Comparison of ENCODE assay signal across 12 mouse cellular contexts in the genomic region with DNA sequence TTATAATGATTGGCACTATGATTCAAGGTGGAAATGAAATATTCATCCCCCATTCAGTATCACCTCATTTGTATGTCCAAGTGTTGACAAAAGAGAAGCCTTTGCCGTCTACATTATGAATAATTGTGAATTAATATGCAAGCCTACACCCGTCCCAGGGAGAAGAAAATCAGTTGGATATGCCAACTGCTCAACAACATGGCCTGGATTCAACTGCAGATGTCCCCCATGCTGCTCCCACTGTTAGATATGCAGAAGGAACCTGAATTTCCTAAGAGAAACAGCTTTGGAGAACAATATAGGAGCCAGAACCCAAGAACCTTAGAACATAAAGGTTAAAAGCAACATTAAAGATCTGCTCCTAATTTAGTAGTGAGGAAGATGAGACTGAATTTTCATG.
"Had no signal": no experiment of that assay in that cellular context is flagged by ENCODE, and none has a peak within 500 bp of the region (broad histone marks: within the 10 kb centered on the region; RNA-seq: fewer than 3 reads in every experiment).

No protein-coding gene starts in this region.

- H3K9ac ChIP-seq: liver, embryonic 15.5 days; midbrain, embryonic 13.5 days had no signal

- H3K27me3 ChIP-seq: liver, embryonic 15.5 days; midbrain, embryonic 13.5 days had no signal

- H3K27ac ChIP-seq: left cerebral cortex, adult 2 months; limb, embryonic 10.5 days; liver, embryonic 15.5 days; midbrain, embryonic 13.5 days had no signal

- H3K36me3 ChIP-seq: limb, embryonic 10.5 days; liver, embryonic 15.5 days; midbrain, embryonic 13.5 days had no signal

- H3K4me1 ChIP-seq: limb, embryonic 10.5 days; liver, embryonic 15.5 days; midbrain, embryonic 13.5 days had no signal

- H3K9me3 ChIP-seq: limb, embryonic 10.5 days; liver, embryonic 15.5 days; midbrain, embryonic 13.5 days had no signal

- H3K4me3 ChIP-seq: left cerebral cortex, adult 2 months; limb, embryonic 10.5 days; liver, embryonic 15.5 days; midbrain, embryonic 13.5 days had no signal

- H3K4me2 ChIP-seq: liver, embryonic 11.5 days; liver, embryonic 15.5 days; midbrain, embryonic 13.5 days had no signal

- DNase-seq: kidney, adult 8-10 months; kidney, postnatal 25 days; lung, adult 2 months; lung, postnatal 36 days; right cerebral cortex, postnatal 14 days; thymus, postnatal 36 days had no signal

- ATAC-seq: lung, postnatal 0 days; midbrain, embryonic 13.5 days had no signal
